Comparison of ENCODE assay signal across 1 mouse cellular context in the genomic region with DNA sequence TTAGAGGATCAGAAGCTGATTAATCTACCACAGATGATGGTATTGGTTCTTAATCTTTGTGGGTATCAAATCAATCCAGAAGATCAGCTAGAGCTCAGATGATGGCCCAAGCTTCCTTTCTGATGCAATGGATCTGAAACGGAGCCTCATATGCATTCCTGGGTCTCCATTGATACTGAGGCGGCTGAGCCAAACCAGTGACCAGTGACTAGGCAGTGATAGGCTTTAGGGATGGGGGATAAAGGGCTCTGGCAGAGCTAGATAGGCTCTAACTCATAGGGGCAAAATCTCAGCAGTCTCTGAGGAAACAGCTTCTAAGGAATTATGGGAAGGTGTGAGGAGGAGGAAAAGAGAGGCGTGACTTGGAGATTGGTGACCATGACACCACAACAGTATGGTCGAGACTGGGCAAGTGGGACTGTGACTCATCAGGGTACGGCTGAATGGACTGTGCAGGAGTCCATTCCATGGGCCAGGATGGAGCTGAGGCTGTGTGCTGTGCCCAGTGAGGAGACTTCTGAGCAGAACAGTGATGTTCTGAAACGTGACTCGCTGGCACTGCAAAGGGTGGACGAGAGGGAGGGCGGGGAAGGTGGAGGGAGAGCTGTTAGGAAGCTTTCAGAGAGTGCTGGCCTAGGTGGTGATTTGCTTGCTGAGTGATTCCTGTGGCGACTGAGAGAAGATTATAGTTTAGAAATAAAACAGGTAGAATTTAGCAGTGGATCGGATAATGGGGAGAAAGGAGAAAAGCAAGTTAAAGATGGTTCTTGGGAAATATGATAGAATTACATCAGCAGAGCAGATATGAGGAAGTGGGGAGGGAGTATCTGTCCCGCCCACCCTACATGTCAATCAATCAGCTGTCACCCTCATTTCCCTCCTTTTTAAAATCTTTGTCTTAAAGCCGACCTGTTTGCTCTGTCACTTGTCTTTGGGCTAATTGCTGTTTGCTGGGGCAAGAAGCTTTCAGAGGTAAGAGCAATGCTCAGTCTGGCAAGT.
TF ChIP-seq lines count a peak whose summit lies in the region.

No protein-coding gene starts in this region.

TF ChIP-seq in MEL, 35 proteins besides CTCF, POLR2A, EP300 and RAD21 (continued from another document):
- no peak for TF ChIP-seq USF2 (IDR thresholded peaks at IDR 0.05; ENCODE audit: borderline replicate concordance in 1 of 2, insufficient read depth in 1 of 2, low read depth in 1 of 2, low read length in 2 of 2)
- TF ChIP-seq SMC3 (IDR thresholded peaks at IDR 0.05; ENCODE audit: low read depth, low read length), result no peak
- peak; percentile 90 for TF ChIP-seq TCF12 (IDR thresholded peaks at IDR 0.05; ENCODE audit: low read depth, low read length)
- TF ChIP-seq GATA1 (IDR thresholded peaks at IDR 0.05; ENCODE audit: low read depth, low read length), result peak; percentile 75
- peak; percentile 5; the same call in 1 of the 2 replicates for TF ChIP-seq MYB (IDR thresholded peaks at IDR 0.05; ENCODE audit: low read depth, low read length)
- peak; percentile 37; the same call in 1 of the 2 replicates for TF ChIP-seq MXI1 (IDR thresholded peaks at IDR 0.05; ENCODE audit: low read depth, low read length)
- peak; percentile 84 for TF ChIP-seq POLR2AphosphoS2 (IDR thresholded peaks at IDR 0.05; ENCODE audit: low read length)
- no peak for TF ChIP-seq JUND (IDR thresholded peaks at IDR 0.05; ENCODE audit: low read depth, low read length)
- peak; percentile 69 for TF ChIP-seq BHLHE40 (IDR thresholded peaks at IDR 0.05; ENCODE audit: borderline replicate concordance, low read depth, low read length)
- TF ChIP-seq CHD1 (IDR thresholded peaks at IDR 0.05; ENCODE audit: low read depth, low read length), result 0 out of 2 replicates have a peak, but pooled peaks have one; percentile 48
- no peak for TF ChIP-seq E2F4 (IDR thresholded peaks at IDR 0.05; ENCODE audit: borderline replicate concordance, low read depth, low read length)
- TF ChIP-seq POLR2AphosphoS5 (IDR thresholded peaks at IDR 0.05; ENCODE audit: borderline replicate concordance, low read depth, low read length), result no peak
- TF ChIP-seq RCOR1 (IDR thresholded peaks at IDR 0.05; ENCODE audit: low read depth, low read length), result no peak
- TF ChIP-seq ZNF384 (IDR thresholded peaks at IDR 0.05; ENCODE audit: low read depth, low read length), result no peak
- no peak for TF ChIP-seq GABPA (IDR thresholded peaks at IDR 0.05; ENCODE audit: low read depth, low read length)
- TF ChIP-seq UBTF (IDR thresholded peaks at IDR 0.05; ENCODE audit: borderline replicate concordance, insufficient read depth, low read depth, low read length), result no peak
TF ChIP-seq in MEL: peak in this region for 14.
